Mouse (Mus musculus) adrenal gland, postnatal 14 days (tissue): ENCODE data around the gene Hist1h2bn. TPM values are rescaled to one million over a fixed set of nuclear protein-coding genes. Genes with fewer than 3 reads are reported as not detected.

ENCODE experiments used
- DNase-seq: peaks from one replicate; pipeline ENCODE4 v3.0.0; 2021; ENCODE audit warnings: mixed read lengths
- total RNA-seq: library from RNA; stranded (reverse); gene quantifications from 2 replicates; pipeline ENCODE4 v1.2.3, GENCODE M21; 2021

The Hist1h2bn gene
- total RNA-seq, 1 experiment from 2014 or later = 142 TPM

DNA sequence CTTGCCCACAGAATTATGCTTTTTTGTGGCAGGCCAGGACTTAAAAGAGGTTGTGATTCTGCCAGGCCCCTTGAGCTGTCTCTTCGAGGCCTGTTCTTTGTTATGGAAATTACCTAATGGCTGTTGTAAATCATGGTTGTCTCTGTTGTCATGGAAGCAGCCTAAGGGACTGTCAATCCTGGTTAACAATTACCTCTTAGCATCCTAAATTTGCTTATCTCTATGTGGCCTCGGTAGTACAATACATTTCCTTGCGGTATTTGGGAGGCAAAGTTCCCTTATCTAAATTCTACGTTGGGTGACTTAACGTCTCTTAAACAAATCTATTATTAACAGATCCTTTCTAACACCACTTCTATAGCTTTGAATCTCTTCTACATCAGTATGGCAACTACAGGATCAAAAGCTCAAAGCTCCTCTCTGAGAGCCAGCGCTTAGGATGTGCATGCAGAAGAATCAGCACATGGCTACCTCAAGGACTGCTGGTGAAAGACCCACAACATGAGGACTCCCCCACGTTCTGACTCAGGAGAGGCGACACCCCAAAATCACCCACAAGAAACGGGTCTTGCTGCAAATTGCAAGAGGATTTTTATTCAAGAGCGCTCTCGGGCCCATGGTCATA is 25.9 kb upstream of the Hist1h2bn start:
- DNase-seq = no peak

DNA sequence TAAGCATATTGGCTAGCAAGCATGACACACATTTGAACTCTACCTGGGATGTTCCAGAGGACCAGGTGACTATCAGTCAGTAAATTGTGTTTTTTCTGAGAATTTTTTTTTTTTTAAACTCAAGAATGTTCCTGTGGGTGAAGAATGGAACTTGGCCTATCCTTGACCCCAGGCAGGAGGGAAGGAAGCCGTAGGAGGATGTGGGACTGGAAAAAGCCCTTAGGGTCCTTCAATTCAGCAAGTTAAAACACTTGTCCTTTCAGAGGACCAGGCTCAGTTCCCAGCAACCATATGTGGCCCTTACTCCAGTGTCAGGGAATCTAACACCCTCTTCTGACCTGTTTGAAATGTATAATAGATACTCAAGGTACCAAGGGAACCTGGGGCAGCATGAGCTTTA is 24.4 kb upstream of the Hist1h2bn start:
- DNase-seq = no peak

DNA sequence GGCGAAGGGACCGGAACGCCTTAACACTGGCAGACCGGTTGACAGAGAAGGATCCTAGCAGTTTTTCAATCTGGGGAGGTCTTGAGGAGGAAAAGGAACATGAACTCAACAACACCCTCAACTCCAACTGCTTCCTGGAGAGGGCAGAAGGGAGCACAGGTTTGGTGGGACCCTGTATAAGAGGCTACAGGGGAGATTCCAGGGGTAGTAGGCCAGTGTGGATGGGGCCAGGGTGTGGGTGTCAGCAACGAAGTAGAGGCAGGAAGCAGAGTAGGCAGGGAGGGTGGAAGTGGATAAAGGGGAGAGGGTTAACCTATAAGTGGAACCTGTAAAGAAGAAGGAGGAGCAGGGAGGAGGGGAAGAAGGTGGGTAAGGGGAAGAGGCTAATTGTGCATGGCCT is 20.5 kb upstream of the Hist1h2bn start:
- no peak for DNase-seq

DNA sequence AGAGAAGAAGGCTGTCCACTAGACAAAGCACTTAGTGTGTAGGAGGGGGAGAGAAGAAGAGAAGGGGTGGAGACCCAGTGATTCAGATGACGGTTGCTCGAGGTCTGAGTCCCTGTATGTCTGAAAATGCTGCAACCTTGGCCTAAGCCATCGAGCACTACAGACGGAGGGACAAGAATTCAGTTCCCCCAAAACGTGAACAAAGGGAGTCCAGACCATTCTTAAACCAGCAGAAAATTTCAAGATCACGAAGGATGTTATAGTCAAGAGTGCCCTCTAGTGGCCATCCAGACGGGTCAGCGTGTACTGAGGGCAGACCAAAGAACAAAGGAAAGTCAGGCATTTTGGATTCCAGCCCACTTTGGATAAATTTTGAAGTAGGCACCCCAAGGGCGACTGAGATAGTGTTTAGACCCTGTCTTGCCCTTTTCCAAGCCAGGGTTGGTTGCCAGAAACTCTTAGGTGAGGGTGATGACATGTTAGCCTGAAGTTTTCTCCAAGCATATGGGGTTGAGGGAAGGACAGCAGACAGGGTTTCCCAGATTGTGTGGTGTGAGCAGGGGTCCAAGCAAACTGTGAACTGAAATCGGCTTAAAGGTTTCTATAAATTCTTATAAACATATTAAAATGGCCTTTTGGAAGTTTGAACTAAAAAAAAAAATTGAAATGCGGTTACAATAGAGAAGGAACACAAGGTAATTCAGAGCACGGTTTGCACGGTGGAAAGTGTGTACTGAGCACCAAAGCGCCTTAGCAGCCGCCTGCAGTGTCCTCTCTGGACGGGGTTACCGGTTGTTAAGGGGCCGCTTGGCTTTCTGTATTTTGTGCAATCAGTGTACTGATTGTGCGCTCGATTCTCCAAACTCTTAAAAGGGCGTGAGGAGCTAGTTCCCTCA is 19.7 kb upstream of the Hist1h2bn start:
- peak; percentile 88 for DNase-seq

DNA sequence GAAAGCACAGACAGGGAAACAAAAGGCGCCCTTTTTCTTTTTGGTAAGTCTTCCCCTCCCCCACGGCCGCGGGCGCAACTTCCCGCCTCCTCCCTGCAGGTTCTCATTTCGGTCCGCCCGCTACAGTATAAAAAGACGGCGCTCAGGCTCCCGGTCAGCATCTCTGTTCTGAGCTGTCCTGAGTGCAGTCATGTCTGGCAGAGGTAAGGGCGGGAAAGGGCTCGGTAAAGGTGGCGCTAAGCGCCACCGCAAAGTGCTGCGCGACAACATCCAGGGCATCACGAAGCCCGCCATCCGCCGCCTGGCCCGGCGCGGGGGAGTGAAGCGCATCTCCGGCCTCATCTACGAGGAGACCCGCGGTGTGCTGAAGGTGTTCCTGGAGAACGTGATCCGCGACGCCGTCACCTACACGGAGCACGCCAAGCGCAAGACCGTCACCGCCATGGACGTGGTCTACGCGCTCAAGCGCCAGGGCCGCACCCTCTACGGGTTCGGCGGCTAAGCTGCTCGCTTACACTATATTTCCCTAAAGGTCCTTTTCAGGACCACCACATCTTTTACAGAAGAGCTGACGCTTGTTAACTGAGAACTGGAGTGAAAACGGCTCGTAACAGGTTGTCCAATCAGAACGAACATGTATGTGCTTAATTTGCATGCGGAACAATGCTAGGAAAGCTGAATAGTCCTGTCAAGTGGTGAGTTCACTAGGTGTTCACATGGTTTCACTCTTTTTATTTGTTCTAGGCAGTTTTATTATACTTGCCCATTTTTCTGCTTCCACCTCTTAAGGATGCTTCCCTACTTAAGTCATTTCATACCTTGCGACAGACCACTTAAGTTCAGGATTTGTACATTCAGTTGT is 18.8 kb upstream of the Hist1h2bn start, which contains the start of gene Hist1h4j:
TSS of gene Hist1h4j (plus strand) at position 159 of the 862 bp plus-strand sequence.
- peak; percentile 84 for DNase-seq

DNA sequence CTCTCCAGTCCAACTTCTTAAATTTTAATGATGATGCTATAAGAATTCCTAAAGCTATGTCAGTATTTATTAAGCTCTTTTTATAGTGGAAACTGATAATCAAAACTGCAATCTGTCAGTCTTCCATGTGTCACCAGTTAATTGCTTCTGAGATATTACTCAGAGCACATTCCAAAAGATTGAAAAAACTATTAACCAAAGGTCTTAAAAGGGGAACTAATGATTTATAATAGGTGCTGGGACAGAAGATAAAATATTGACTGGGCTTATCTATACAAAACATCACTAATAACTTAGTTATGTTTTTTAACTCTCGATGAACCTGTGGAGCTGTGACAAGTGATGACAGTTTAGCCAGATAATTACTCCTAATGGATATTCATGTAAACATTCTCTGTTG is 8.9 kb upstream of the Hist1h2bn start:
- DNase-seq = no peak

DNA sequence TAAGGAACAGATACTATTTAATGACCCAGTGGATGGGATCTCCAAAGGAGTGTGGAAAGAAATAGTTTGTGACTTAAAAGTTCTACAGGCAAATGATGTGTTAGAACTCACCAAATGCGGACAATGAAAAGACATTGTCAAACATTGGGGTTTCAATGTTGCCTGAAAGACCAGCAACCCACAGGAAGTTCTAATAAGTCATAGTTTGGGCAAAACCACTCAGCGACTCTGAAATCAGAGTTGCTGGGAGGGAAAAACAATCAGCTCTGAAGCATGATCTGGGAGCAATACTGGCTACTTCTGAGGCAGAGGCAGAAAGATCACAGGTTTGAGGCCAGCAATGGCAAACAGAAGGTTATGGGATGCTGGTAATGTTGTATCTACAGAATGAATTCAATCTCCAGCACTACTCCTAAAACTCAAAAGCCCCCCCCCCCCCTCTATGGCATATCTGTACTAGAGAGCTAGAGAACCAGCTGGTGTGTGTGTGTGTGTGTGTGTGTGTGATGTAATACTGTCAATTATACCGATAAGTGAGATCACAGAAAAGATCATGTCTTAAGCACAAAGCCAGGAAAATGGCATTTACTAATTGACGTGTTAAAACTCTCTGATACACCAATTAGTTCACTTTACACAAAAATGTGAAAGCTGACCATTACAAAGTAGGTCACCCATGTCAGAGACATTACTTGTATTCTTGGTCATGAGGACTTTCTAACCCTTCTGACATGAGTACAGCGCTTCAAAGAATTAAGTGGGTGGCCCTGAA is 4.3 kb upstream of the Hist1h2bn start:
- DNase-seq = no peak

DNA sequence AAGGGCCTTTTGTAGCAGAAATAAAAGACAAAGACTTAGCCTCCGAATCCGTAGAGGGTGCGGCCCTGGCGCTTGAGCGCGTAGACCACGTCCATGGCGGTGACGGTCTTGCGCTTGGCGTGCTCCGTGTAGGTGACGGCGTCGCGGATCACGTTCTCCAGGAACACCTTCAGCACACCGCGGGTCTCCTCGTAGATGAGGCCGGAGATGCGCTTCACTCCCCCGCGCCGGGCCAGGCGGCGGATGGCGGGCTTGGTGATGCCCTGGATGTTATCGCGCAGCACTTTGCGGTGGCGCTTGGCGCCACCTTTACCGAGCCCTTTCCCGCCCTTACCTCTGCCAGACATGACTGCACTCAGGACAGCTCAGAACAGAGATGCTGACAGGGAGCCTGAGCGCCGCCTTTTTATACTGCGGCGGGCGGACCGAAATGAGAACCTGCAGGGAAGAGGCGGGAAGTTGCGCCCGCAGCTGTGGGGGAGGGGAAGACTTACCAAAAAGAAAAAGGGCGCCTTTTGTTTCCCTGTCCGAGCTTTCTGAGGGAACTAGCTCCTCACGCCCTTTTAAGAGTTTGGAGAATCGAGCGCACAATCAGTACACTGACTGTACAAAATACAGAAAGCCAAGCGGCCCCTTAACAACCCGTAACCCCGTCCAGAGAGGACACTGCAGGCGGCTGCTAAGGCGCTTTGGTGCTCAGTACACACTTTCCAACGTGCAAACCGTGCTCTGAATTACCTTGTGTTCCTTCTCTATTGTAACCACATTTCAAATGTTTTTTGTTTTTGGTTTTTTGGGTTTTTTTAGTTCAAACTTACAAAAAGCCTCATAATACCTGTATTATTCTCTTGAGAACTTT is 3.5 kb upstream of the Hist1h2bn start, which contains the start of gene Hist1h4k:
TSS of gene Hist1h4k (minus strand) at position 347 of the 859 bp plus-strand sequence.
- peak; percentile 94 for DNase-seq

DNA sequence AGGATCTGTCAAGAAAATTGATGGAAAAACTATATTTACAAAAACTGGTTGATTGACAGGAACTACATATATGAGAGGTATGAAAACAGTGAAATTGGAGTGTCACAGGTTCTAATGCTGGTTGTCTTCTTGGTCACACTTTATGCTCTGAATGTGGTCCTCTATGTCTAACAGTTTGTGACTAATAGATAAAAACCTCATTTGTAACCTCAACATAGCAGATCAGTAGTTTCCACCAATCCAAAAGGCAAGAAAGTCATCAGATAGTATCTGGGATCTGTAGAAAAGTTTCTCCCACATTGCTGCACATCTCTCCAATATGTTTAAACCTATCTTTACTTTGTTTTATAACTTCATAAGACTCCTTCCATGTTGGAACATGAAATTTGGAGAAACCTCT is 2.5 kb upstream of the Hist1h2bn start:
- no peak for DNase-seq

DNA sequence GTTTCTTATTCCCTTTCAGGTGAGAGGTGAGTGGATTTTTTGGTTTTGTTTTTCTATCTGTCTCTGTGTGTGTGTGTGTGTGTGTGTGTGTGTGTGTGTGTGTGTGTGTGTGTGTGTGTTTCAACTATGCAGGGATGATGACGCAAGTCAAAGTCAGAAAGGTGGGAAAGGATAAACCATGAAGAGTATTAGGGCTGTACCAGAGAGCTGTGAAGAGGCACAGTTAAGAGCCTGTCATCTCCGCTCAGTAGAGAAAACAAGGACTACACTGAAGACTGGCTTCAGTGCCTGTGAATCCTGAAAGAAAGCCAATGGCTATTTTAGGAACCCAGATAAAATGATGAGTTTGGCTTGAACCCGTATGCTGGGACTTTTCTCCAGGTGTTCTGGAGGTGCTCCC is 2.1 kb upstream of the Hist1h2bn start:
- DNase-seq = no peak

DNA sequence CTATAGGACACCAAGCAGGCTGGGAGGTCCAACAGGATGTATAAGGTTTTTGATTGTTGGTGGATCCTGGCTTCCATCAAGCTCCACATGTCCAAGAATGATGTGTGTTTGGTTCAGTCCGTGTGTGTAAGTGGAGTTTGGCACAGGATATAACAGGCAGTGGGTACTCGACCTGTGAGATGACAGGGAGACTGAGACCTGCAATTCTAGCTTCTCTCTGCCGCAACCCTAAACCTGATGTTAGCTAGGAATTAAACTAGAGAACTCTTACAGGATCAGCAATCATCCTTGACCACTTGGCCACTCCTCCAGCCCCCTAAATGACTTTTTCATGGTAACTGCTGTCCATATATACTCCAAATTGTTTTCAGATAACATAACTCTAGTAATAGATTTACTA is 1.6 kb upstream of the Hist1h2bn start:
- DNase-seq = no peak

DNA sequence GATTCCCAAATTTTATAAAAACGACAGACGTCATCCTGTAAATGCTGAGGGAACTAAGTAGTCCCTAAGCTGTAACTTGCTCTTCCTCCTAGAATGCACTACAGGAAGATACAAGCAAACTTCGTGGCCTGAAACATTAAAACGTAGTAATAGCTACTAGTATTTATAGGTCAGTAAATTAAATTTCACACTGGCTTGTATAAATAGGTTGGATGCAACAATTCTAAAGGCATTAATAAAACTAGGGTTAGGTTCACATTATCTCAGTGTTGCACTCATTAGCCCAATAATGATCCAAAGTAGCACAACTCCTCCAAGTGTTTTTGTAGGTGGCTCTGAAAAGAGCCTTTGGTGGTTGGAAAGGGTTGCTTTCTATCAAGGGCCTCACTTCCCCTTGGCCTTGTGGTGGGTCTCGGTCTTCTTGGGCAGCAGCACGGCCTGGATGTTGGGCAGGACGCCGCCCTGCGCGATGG is 836 bp upstream of the Hist1h2bn start:
- no peak for DNase-seq

DNA sequence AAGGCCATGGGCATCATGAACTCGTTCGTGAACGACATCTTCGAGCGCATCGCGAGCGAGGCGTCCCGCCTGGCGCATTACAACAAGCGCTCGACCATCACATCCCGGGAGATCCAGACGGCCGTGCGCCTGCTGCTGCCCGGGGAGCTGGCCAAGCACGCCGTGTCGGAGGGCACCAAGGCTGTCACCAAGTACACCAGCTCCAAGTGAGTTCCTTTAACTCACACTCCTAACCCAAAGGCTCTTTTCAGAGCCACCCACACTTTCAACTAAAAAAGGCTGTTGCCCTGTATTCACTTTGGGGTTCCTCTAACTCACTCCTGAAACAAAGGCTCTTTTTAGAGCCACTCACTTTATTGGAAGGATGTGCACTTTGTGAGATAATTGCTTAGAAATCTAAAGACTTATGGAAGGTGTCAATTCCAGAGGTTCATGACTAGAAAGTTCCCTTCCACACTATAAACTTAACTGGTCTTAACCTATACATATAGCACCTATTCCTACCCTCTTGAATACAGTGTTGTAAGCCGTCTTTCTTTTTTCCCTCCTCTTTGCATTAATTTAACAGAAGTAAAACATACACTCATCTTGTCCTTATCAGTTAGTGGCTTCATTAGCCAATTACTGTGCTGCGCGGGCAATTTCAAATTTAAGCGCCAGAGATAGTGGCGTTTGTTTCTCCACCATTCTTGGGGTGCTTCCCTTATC is 525 bp downstream of the Hist1h2bn start:
- DNase-seq = peak; percentile 59

DNA sequence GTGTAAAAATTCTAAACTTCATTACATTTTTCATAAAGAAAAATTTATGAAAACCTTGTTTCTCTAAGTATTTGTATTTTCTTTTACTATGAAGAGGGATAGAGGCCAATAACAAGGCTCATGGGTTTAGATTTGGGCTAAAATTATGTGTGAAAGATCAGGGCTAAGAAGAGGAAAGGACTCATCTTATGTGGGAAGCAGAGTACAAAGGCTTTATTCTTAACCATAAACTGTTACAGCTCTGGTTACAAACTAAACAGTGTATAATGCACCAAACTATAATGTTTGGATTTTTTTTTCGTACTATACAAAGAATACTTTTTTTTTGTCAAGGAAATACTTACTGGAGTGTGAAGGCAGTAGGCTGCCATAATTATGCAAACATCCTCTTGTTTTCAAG is 1.8 kb downstream of the Hist1h2bn start:
- DNase-seq = no peak

DNA sequence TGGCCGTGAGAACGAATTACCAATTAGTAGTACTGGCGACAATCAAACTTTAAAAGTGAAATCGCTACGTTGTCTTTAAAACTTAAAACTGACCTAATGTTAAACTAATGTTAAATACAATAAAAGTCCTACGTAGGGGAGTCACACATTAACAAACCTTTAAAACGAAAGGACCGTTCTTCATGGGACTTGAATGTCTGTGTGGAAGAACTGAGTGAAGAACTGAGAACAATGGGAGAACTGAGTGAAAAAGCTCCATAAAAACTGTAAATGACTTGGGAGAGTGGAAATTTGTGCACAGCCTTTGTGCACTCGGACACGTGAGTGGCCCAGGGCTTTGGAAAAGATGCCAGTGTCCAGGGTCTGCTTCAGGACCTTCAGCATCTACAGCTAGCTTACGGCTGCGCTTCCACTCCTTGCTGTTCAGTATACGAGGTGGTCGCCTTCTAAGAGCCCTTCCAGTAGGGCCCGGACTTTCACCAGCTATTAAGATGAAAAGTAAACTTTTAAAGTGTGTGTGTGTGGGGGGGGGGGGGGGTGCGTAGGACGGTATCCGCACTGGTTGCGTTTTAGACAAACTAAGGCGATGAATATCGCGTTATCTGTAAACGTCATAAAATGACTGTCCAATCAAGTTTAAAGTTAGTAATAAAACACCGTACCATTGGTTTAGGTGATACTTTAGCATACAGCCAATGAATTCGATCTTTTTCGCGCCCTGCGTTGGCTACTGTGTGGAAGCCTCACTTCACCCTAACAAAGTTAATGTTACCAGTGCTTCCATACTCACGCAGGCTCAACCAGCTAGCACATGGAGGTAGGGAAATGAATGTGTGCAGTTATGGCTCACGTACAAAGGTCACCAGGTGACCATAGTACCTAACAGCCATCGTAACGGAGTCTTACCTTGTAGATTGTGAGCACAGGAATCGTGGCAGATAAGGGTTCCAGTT is 25.2 kb downstream of the Hist1h2bn start:
- peak; percentile 80 for DNase-seq

DNA sequence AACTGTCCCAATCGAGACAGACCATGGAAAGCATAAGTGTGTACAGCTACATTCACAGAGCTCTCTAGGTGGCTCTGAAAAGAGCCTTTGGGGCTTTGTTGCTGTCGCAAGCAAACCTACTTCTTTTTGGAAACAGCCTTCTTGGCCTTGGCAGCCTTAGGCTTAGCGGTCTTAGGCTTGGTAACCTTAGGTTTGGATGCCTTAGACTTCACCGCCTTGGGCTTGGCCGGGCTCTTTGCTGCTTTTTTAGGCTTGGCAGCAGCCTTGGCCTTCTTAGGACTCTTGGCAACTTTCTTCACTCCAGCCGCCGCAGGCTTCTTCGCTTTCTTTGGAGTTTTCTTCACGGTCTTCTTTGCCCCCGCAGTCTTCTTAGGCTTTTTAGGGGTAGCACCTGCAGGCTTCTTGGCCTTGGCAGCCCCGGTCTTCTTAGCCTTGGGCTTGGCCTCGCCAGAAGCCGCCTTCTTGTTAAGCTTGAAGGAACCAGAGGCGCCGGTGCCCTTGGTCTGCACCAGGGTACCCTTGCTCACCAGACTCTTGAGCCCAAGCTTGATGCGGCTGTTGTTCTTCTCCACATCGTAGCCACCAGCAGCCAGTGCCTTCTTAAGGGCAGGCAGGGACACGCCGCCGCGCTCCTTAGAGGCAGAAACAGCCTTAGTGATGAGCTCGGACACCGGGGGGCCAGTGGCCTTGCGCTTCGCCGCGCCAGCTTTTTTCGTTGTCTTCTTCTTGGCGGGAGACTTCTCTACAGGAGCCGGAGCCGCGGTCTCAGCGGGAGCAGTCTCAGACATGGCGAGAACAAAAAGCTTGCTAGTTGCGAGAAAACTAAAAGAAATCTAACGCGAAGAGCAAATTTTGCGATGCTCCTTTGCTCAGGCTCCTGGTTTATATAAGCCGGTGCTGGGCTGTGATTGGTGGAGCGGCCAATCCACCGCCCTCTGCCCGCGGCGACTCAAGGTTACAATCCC is 26.1 kb downstream of the Hist1h2bn start, which contains the start of gene Hist1h1b:
TSS of gene Hist1h1b (minus strand) at position 859 of the 965 bp plus-strand sequence.
- peak; percentile 84 for DNase-seq

DNA sequence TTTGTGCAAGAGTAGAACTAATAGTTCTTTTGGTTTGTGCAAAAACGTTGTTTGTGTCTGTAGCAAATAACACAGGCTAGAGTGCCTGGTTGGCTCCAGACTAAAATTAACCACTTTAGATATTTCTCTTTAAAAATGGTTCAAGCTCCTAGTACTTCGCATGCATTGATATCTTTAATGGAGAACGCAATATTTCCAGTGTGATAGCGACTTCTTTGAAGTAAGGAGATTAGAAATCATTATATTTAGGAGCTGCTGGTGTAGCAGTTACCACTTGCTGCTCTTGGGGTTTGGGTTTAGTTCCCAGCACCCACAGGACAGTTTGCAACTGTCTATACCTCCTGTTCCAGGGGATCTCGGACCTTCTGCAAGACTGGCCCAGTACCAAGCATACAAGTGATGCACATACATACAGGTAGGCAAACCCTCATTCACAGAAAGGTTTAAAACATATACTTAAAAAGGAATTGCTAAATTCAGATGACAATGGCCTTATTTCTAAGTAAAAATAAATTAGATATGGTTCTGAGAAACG is 27.2 kb downstream of the Hist1h2bn start:
- DNase-seq = no peak
